Mouse (Mus musculus) adrenal gland, adult (tissue): ENCODE results near the gene Nkd1.

ENCODE experiments used
- DNase-seq, 2 experiments: peaks; one replicate each; pipeline ENCODE4 v3.0.0; 2022 to 2023; ENCODE audit warnings: low spot score in 1 of 2; ENCODE audit not compliant: inconsistent age in 2 of 2

The Nkd1 gene

DNA sequence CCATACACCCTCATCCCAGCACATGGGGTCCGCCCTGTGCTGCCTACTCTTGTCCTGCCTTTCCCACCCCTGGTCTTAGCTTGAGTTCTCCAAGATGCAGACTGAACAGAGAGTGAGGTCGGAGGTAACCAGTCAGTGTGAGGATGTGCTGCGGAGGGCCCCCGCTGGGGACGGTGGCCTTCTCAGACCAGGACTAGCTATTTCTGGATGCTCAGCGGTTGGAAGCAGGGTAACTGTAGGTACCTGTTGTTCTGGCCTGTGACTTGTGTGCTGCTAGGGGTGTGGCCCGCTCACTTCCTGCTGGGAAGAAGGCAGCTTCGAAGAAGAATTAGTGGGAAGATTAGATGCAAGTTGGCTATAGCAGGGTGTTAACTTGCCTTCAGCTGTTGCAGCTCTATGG is 87.9 kb downstream of the Nkd1 start:
- DNase-seq = no peak

- DNase-seq = no peak
Measured at GRCm38 (mm10) chr8:88610271-88610670, 89.1 kb downstream of the Nkd1 start.

DNA sequence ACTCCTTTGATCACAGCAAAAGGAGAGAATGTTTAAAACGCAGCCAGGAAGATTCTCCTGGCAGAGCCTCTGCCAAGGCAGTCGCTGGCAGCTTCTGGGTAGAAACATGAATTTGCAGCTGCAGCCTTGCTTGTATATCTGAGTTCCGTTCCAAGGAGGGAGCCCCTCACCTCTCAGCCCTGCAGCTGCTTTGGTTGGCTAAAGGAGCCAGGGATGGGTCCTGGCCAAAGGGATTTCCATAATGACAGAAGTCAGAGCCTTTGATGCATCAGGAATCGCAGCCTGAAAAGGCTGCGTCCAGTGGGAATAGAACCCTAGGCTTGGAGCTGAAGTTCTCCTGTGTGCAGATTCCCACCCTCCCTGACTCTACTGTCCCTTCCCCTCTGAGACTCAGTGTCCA is 93.8 kb downstream of the Nkd1 start:
- no peak for DNase-seq

DNA sequence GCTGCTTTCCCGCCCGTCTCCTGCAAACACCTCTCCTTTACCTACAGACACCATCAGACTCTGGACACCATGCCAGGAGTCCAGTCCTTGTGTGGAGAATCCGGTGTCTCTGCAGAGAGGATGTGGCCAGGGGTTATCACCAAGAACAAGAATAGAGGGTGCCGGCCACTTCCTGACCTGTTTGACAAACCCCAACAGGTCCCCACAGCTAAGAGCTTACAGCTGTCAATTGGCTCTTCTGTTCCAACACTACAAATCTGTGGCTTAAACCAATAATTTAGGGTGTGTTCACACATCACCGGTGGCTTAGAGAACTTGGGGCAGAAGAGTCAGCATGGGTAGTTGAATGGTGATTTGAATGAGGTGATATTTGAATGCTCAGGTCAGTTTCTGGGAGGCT is 97.5 kb downstream of the Nkd1 start:
- no peak for DNase-seq

DNA sequence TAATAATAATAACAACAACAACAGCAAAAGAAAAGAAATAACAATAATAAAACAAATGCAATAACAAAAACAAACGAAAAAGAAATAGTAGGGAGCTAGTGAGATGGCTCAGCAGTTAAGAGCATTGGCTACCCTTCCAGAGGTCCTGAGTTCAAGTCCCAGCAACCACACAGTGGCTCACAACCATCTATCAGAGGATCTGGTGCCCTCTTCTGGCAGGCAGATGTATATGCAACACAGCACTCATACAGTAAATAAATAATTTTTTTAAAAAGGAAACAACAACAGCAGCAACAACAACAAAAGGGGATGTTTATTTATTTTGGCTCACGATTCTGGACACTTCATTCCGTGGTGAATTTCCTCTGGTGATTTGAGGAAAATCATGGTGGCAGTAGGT is 98.4 kb downstream of the Nkd1 start:
- DNase-seq = no peak

- DNase-seq = no peak
Measured at GRCm38 (mm10) chr8:88620931-88621330, 99.8 kb downstream of the Nkd1 start.

DNA sequence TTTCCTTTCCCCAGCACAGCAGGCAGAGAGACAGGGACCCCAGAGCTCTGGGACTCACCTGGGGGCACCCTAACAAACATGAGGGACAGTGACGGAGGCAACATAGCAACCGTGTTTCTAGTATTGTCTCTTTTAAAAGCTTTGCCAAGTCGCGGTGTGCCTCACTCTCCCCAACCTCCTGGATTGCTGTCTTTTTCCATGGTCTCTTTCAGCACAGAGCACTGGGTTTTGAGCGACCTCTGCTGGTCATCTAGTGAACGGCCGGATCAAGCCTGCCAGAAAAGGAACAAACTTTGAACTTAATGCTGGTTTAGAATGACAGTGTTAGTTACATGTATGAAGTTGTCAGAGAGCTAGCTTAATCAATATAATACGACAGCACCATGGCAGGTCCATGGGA is 100.3 kb downstream of the Nkd1 start:
- peak; percentile 76 to 93 for DNase-seq

GRCm38 (mm10) chr8:88623351-88623750 is 102.2 kb downstream of the Nkd1 start:
- peak in 1 of 2 experiments; percentile 49 for DNase-seq

DNA sequence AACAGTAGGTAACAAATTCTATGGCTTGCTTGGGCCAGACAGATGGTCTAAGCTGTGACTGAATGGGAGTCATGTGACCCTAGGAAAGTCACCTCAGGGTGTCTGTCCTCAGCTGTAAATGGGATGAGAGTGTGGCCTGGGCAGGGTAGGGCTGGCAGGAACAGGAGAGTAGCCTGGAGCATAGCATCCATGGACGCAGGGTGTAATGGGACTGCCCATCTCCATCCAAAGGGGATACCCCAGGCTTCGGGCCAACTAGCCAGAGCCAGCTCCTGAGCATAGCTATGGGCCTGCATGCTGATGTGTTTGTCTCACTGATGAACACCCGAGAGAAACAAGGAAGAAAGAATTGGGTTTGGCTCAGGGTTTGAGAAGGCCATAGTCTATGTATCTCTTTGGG is 103.1 kb downstream of the Nkd1 start:
- no peak for DNase-seq

DNA sequence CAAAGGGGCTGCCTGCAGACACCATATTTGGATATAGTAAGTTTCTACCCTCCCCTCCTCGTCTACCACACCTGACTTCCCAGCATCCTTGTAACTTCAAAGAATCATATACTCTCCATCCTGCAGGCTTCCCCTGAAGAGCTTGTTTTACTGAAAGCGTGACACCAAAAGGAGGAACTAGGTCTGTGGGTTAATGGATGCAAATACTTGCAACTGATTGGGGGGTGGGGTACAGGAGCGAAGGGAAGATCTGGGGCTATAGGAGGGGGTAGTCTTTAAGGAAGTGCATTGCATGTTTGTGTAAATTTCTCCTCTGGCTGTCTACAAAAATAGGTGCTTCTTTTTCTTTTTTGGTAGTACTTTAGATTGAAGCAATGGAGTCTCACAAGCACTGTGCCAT is 105.3 kb downstream of the Nkd1 start:
- DNase-seq = no peak

DNA sequence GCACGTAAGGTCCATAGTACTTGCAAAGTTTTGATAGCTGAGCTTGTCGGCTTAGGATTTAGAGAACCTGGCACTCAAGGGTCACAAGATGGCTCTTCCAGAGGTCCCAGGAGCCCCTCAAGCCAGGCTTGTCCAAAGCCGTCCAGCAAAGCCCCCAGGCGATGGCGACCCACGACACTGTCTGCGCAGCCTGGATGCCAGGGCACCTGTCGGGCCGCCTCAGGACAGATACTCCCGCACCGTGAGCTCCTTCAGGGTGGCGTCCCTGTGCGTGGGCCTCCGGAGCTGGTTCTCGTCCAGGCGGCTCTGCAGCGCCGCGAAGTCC is 105.7 kb downstream of the Nkd1 start:
- no peak for DNase-seq

DNA sequence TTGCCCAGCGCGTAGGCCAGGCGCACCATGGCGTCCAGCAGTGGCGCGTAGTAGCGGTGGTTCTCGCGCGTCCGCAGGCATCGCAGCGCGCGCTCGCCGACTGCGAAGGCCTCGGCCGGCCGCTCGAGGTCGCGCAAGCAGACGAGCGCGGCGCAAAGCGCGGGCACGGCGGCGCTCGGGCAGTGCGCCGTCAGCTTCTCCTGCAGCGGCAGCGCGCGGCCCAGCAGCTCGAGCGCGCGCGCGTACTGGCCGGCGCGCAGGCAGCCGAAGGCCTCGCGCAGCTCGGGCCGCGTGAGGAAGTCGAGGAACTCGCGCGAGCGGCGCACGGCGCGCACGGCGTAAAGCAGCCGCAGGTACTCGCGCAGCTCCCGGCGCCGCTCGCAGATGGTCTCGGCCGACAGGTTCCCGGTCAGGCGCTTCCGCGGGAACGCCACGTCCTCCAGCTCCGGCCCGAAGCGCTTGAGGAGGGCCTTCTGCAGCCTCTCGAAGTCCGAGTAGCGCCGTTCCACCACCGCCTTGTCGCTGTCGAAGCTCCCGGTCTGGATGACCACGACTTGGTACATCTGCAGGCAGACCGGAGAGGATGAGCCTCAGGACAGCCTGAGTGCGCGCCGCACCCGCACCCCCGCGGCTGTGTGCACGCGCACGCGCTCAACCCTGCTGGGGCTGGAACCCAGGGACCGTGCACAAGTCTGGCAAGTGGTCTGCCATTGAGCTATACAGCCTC is 106.3 kb downstream of the Nkd1 start:
- peak; percentile 91 to 92 for DNase-seq

DNA sequence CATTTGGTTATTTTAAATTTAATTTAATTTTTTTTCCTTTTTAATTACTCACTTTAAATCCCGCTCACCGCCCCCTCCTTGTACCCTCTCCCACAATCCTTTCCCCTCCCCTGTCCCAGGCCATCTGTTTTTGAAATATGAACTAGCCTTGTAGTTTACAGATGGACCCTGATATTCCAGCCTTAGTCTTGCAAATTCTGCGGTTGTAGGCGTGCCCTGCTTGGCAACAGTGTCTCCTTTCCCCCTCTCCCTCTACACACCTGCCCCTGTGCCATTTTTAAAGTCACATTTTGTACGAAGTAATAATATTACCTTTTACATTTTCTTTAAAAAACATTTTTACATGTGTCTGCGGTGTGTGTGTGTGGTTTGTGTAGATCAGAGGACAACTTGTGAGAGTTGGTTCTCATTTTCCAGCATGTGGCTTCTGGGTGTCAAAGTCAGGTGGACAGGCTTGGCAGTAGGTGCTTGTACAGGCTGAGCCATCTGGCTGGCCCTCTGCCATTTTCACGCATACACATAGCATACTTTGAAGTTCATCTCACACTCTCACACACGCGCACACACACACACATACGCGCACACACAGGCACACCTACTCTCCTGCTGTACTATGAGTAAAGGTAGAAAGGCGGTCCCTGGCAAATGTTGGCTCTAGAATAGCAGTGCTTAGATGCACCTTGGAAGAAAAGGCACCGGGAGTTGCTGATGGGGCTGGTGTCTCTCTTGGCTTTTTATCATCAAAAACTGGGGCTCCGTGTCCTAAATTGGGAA is 107.0 kb downstream of the Nkd1 start:
- DNase-seq = no peak

DNA sequence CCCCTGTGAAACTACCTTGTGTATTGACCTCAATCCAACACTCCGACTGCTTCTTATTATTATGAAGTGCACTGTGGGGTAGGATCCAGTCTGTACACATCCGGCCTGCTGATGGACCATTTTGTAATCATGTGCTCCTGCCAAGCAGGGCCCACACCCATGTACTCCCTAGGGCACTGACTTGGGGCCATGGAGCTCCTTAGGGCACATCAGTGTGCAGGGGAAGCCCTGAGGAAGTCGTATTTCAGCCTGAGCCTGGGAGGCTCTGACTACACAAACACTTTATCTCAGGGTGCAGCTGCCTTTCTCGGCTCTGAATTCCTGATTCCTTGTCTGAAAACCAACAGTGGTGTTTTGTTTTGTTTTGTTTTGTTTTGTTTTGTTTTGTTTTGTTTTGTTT is 109.1 kb downstream of the Nkd1 start:
- DNase-seq = no peak

GRCm38 (mm10) chr8:88631081-88631480 is 109.9 kb downstream of the Nkd1 start:
- DNase-seq = peak; percentile 45 to 74

GRCm38 (mm10) chr8:88633343-88633765 is 112.2 kb downstream of the Nkd1 start:
- peak in 1 of 2 experiments; percentile 60 for DNase-seq

- peak in 1 of 2 experiments; percentile 49 for DNase-seq
Measured at GRCm38 (mm10) chr8:88635474-88636397, 114.6 kb downstream of the Nkd1 start, which contains the start of gene Snx20. Gene Snx20 (minus strand): TSS chr8:88636128.

- DNase-seq = no peak
Measured at GRCm38 (mm10) chr8:88637092-88638000, 116.2 kb downstream of the Nkd1 start.

DNA sequence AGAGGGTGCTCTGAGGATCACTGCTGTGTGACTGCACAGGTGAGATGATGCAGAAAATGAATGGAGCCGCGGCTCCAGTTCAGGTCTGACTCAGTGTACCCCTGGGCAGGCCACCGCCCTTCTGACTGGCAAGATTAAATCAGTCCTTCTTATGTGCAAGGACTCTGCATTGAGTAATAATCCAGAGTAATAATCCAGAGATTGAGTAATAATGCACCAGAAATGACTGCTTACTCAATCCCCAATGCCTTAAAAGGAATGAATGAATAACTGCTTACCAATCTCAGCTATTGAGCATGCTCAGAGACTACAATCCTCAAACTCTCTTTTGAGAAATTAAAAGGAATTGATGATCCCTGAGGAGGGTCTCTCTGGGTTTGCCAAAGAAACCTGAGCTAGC is 117.8 kb downstream of the Nkd1 start:
- DNase-seq = no peak

- no peak for DNase-seq
Measured at GRCm38 (mm10) chr8:88642734-88643564, 121.8 kb downstream of the Nkd1 start.
